Comparison of ENCODE assay signal across 18 mouse cellular contexts in the genomic region with DNA sequence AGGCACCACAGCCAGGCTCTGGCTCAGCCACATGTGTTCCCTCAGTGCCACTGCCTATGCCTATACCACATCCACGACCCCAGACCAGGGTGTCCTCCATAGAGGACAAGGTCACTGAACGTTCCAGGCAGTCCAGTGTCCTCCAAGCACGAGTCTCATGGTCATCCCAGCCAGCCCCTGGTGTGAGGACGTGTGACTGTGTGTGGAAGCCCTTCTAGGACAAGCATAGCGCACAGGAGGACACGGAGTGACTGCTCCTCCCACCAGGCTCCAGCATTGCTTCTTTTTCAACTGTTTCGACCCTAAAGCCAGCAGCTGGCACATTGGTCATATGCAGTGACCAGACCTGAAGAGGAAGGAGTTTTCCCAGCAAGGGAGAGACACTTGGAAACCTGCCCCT.
DNase-seq lines count a peak whose midpoint lies in the region; ATAC-seq and TF ChIP-seq lines count a peak whose summit lies in the region.
"Had no signal": no experiment of that assay in that cellular context is flagged by ENCODE, and none has a peak within 500 bp of the region (broad histone marks: within the 10 kb centered on the region; RNA-seq: fewer than 3 reads in every experiment).

No protein-coding gene starts in this region.

- peak; percentile 47 for DNase-seq in forebrain, embryonic 11.5 days (ENCODE audit: low spot score)
- DNase-seq in forebrain, embryonic 10.5 days (ENCODE audit: extremely low spot score, low spot score): no peak
- DNase-seq in liver, postnatal 0 days: no peak
- DNase-seq in liver: no peak
- DNase-seq in adrenal gland, postnatal 14 days: peak; percentile 57
- DNase-seq: cerebellum, adult 8-10 months; embryo, embryonic 11 days; gastrocnemius, postnatal 10 days; heart, postnatal 4 days; kidney, adult 11 months had no signal

- no peak for TF ChIP-seq EP300 in liver, postnatal 0 days (IDR thresholded peaks at IDR 0.05; ENCODE audit: low read depth)

- no peaks in the 10 kb centered on the region for H3K9me3 ChIP-seq in forebrain, embryonic 11.5 days (ENCODE audit: control insufficient read depth, low read length)
- H3K9me3 ChIP-seq in forebrain, embryonic 10.5 days: no peaks in the 10 kb centered on the region
- H3K9me3 ChIP-seq in liver, postnatal 0 days (ENCODE audit: low read length): no peaks in the 10 kb centered on the region
- no peaks in the 10 kb centered on the region for H3K9me3 ChIP-seq in hindbrain, embryonic 12.5 days (replicated peaks)
- H3K9me3 ChIP-seq: embryonic facial prominence, embryonic 15.5 days; forebrain, embryonic 12.5 days; heart, embryonic 12.5 days; hindbrain, embryonic 13.5 days had no signal

- no peak for ATAC-seq in forebrain, embryonic 11.5 days (replicated peaks; ENCODE audit: low FRiP score)
- ATAC-seq in liver, postnatal 0 days: peak; percentile 22; the same call in 1 of the 2 replicates
- no peak for ATAC-seq in hindbrain, embryonic 12.5 days (ENCODE audit: low FRiP score)
- ATAC-seq: forebrain, embryonic 16.5 days had no signal

- TF ChIP-seq CTCF in liver, postnatal 0 days (IDR thresholded peaks at IDR 0.05; ENCODE audit: low read depth): no peak

- no peak overlapping the region for H3K9ac ChIP-seq in forebrain, embryonic 11.5 days (ENCODE audit: low read length)
- H3K9ac ChIP-seq in liver, postnatal 0 days (replicated peaks): no peak overlapping the region
- no peak overlapping the region for H3K9ac ChIP-seq in hindbrain, embryonic 12.5 days
- H3K9ac ChIP-seq: embryonic facial prominence, embryonic 15.5 days; forebrain, embryonic 12.5 days; heart, embryonic 12.5 days; hindbrain, embryonic 13.5 days had no signal

- H3K27ac ChIP-seq in forebrain, embryonic 11.5 days (ENCODE audit: low read depth, low read length): no peak overlapping the region
- H3K27ac ChIP-seq in forebrain, embryonic 10.5 days: no peak overlapping the region
- H3K27ac ChIP-seq in liver, postnatal 0 days (ENCODE audit: low read depth): no peak overlapping the region
- H3K27ac ChIP-seq in hindbrain, embryonic 12.5 days: no peak overlapping the region
- H3K27ac ChIP-seq: embryonic facial prominence, embryonic 15.5 days; forebrain, embryonic 12.5 days; hindbrain, embryonic 13.5 days; hindbrain, postnatal 0 days had no signal

- WGBS in forebrain, embryonic 11.5 days: 81% methylated on average over 7 of the region's 7 CpGs
- 85% methylated on average over 7 of the region's 7 CpGs for WGBS in forebrain, embryonic 10.5 days
- 65% methylated on average over 7 of the region's 7 CpGs for WGBS in liver, postnatal 0 days (ENCODE audit: insufficient replicate concordance)
- 82% methylated on average over 7 of the region's 7 CpGs for WGBS in hindbrain, embryonic 12.5 days

- no peaks in the 10 kb centered on the region for H3K27me3 ChIP-seq in forebrain, embryonic 11.5 days (ENCODE audit: control insufficient read depth, insufficient read depth, low read length)
- H3K27me3 ChIP-seq in forebrain, embryonic 10.5 days (ENCODE audit: poor library complexity, severe bottlenecking): no peaks in the 10 kb centered on the region
- no peaks in the 10 kb centered on the region for H3K27me3 ChIP-seq in liver, postnatal 0 days (ENCODE audit: insufficient read depth, low read length)
- no peaks in the 10 kb centered on the region for H3K27me3 ChIP-seq in hindbrain, embryonic 12.5 days
- H3K27me3 ChIP-seq: embryonic facial prominence, embryonic 15.5 days; forebrain, embryonic 12.5 days; heart, embryonic 12.5 days; hindbrain, embryonic 13.5 days had no signal

- no peak overlapping the region for H3K4me2 ChIP-seq in forebrain, embryonic 11.5 days (ENCODE audit: low read depth, low read length, severe bottlenecking)
- no peak overlapping the region for H3K4me2 ChIP-seq in liver, postnatal 0 days (ENCODE audit: low read depth, low read length)
- no peak overlapping the region for H3K4me2 ChIP-seq in hindbrain, embryonic 12.5 days (replicated peaks)
- H3K4me2 ChIP-seq: embryonic facial prominence, embryonic 15.5 days; forebrain, embryonic 12.5 days; heart, embryonic 12.5 days; hindbrain, embryonic 13.5 days had no signal

- H3K36me3 ChIP-seq in forebrain, embryonic 11.5 days (ENCODE audit: control insufficient read depth, insufficient read depth, low read length): no peaks in the 10 kb centered on the region
- H3K36me3 ChIP-seq in forebrain, embryonic 10.5 days (replicated peaks): peaks cover 12% of the 10 kb centered on the region
- H3K36me3 ChIP-seq in liver, postnatal 0 days (replicated peaks; ENCODE audit: insufficient read depth, low read length): 0 out of 2 replicates have a peak, but pooled peaks cover 3% of the 10 kb centered on the region
- H3K36me3 ChIP-seq in hindbrain, embryonic 12.5 days: peaks cover 9% of the 10 kb centered on the region; the same call in 1 of the 2 replicates
- H3K36me3 ChIP-seq: forebrain, embryonic 12.5 days had no signal

- H3K4me1 ChIP-seq in forebrain, embryonic 11.5 days (replicated peaks; ENCODE audit: control insufficient read depth, insufficient read depth, low read length): no peaks in the 10 kb centered on the region
- peaks cover 18% of the 10 kb centered on the region for H3K4me1 ChIP-seq in forebrain, embryonic 10.5 days
- peaks cover 10% of the 10 kb centered on the region for H3K4me1 ChIP-seq in liver, postnatal 0 days (ENCODE audit: insufficient read depth)
- peaks cover 10% of the 10 kb centered on the region for H3K4me1 ChIP-seq in hindbrain, embryonic 12.5 days

- H3K4me3 ChIP-seq in forebrain, embryonic 11.5 days (ENCODE audit: low read depth, low read length): no peak overlapping the region
- H3K4me3 ChIP-seq in forebrain, embryonic 10.5 days: no peak overlapping the region
- no peak overlapping the region for H3K4me3 ChIP-seq in liver, postnatal 0 days (ENCODE audit: low read depth, low read length)
- no peak overlapping the region for H3K4me3 ChIP-seq in hindbrain, embryonic 12.5 days
- H3K4me3 ChIP-seq: embryonic facial prominence, embryonic 15.5 days; erythroblast, embryonic 14.5 days; forebrain, embryonic 12.5 days; heart, embryonic 12.5 days; hindbrain, embryonic 13.5 days had no signal

Comparison
In these comparisons a context has a peak if more than half of its experiments do, and no peak if none do; other contexts are left out.
1. DNase-seq: peak in forebrain, embryonic 11.5 days (single experiment) and adrenal gland, postnatal 14 days (single experiment); none in forebrain, embryonic 10.5 days (single experiment), liver, postnatal 0 days (single experiment) and liver (single experiment).